In the genomic region with DNA sequence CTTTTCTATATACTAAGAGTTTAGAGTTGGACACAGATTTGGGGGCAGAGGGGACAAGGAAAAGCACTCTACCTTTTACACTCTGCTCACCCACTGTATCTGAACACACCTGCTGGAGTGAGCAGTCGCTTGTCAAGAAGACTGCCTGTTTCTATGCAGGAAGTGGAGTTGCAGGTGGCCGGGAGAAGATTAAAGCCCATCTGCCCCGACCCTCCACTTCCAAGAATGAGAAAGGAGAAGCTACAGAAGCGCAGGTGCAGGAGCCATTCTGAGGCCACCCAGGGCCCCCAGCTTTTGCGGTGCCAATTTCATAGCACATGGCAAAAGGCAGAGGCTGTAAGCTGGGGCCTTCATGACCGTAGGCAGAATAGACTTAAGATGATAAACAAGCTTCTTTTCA, we compare ENCODE assay signal across 17 mouse cellular contexts.
"Had no signal": no experiment of that assay in that cellular context is flagged by ENCODE, and none has a peak within 500 bp of the region (broad histone marks: within the 10 kb centered on the region; RNA-seq: fewer than 3 reads in every experiment).

No protein-coding gene starts in this region.

- H3K4me3 ChIP-seq: limb, embryonic 12.5 days; limb, embryonic 15.5 days; midbrain, embryonic 10.5 days; midbrain, embryonic 13.5 days had no signal

- H3K27ac ChIP-seq: limb, embryonic 12.5 days; limb, embryonic 15.5 days; liver, embryonic 14.5 days; macrophage; midbrain, embryonic 10.5 days; midbrain, embryonic 13.5 days; stomach, postnatal 0 days had no signal

- ATAC-seq: intestine, embryonic 16.5 days; liver, postnatal 0 days; lung, postnatal 0 days; midbrain, embryonic 13.5 days had no signal

- DNase-seq: kidney, adult 18-20 months; kidney, adult 9 months; kidney, postnatal 14 days; kidney, postnatal 4 days; layer of hippocampus, adult 9-11 months; left cerebral cortex, postnatal 4 days; liver, postnatal 0 days; lung, embryonic 14.5 days had no signal
